Mouse (Mus musculus) mature B cell (primary cell): ENCODE measurements around the gene Agbl4.

Experiments used
- in situ Hi-C: fragments of 300-500 bp; cut with MboI; formaldehyde crosslinking; loops from 2 replicates; pipeline ENCODE4 v1.14.3; 2019

Gene Agbl4

GRCm38 (mm10) chr4:111280936-111281335 lies 883.5 kb downstream of the Agbl4 start:
- in situ Hi-C loops = no loop called here

DNA sequence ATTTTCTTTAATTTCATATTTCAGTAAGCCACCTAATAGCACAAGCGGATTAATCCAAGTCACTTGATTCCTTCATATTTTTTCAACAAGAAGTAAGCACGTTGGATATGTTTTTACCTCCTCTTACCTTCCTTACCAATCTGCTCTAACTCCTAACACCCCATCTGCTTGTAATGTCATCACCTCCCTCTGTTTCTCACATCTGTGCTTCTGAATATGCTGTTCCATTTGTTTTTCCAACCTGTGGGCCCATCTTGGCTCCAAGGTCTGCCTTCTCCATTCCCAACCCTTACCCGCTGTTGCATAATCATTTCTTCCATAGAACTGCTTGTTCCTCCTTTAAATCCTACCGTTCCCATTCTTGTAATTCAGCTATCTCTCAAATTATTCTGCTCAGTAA lies 884.4 kb downstream of the Agbl4 start:
- in situ Hi-C loops = no loop called here

GRCm38 (mm10) chr4:111284625-111285024 lies 887.2 kb downstream of the Agbl4 start:
- in situ Hi-C loops = no loop called here

- in situ Hi-C loops = no loop called here
Observed at GRCm38 (mm10) chr4:111294528-111295241, 897.2 kb downstream of the Agbl4 start.

- in situ Hi-C loops = no loop called here
Observed at GRCm38 (mm10) chr4:111306518-111306917, 909.1 kb downstream of the Agbl4 start.

- in situ Hi-C loops = no loop called here
Observed at GRCm38 (mm10) chr4:111307166-111307565, 909.7 kb downstream of the Agbl4 start.

GRCm38 (mm10) chr4:111307633-111308032 lies 910.2 kb downstream of the Agbl4 start:
- in situ Hi-C loops = no loop called here

- in situ Hi-C loops = no loop called here
Observed at GRCm38 (mm10) chr4:111308572-111309288, 911.3 kb downstream of the Agbl4 start.

DNA sequence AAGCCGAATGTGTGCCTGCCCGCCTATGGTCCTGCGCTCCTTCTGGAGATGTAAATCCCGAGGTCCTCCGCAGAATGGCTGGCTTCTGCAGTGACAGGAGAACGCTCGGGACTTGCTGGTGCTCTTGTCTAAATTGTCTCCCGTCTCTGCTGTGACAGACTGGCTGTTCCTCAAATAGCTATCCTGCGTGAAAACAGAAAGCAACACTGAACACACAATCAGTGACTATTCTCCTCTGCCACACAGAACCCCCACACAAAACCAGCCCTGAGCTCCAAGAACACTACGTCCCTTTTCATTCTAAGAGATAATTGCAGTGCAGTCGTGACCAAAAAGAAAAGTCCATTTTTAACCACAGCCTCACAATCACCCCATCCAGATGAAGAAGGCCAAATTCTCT lies 929.6 kb downstream of the Agbl4 start:
- in situ Hi-C loops = no loop called here

GRCm38 (mm10) chr4:111327760-111328373 lies 930.4 kb downstream of the Agbl4 start:
- in situ Hi-C loops = no loop called here

- in situ Hi-C loops = no loop called here
Observed at GRCm38 (mm10) chr4:111329501-111329900, 932.0 kb downstream of the Agbl4 start.

DNA sequence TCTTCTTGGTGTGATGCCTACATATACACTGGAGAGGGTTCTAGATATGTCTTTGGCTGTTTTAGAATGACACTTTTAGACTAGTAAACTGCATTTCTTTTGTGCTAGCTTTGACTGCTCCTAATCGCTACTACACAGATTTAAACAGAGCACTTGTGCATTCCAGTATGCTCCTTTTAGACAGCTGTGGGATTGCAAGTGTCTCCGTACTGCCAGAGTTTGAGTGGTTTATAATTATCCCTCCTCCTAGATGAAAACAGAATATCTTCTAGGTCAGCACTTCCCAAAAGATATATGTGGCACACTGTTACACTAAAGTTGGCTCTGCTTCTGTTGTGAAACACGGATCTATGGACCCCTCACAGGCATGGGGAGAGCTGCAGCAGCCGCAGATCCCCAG lies 935.4 kb downstream of the Agbl4 start:
- in situ Hi-C loops = no loop called here

DNA sequence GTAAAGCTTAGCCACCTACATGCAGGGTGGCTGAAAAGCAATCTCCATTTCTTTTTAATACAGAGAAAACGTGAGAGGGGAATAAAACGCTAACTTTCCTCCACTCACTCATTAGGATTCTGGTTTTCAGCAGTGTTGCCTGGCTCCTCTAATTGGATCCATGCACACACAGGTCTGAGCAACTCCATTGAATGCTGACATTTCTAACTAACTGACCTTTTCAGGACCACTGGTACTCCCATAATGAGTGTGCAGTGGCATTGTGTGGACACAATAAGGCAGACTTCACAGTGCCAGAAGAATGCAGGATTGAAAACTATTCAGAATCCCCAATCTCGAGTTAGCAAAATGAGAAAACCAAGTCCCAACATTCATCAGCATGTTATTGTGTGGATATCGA lies 952.5 kb downstream of the Agbl4 start:
- in situ Hi-C loops = no loop called here

GRCm38 (mm10) chr4:111350615-111351525 lies 953.4 kb downstream of the Agbl4 start:
- in situ Hi-C loops = no loop called here

- in situ Hi-C loops = no loop called here
Observed at GRCm38 (mm10) chr4:111356584-111357115, 959.2 kb downstream of the Agbl4 start.

- in situ Hi-C loops = no loop called here
Observed at GRCm38 (mm10) chr4:111357176-111357575, 959.7 kb downstream of the Agbl4 start.

DNA sequence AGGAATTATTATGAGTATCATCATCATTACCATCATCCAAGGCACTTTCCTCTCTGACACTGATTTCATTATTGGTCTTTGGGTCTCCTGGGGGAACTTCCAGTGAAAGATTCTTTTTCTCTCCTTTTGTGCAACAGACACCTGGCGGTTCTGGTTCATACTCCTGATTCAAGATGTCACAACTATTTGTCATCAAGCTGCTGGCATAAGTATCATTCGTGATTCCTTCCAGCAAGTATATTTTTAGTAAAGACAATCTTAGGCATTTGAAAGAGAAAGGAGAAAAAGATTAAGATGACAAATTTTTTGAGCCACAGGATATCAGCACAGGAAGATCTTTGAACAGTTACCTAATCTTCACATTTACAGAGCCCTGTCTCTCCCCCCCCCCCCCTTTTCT lies 966.7 kb downstream of the Agbl4 start:
- in situ Hi-C loops = no loop called here

GRCm38 (mm10) chr4:111367771-111368170 lies 970.3 kb downstream of the Agbl4 start:
- in situ Hi-C loops = no loop called here

DNA sequence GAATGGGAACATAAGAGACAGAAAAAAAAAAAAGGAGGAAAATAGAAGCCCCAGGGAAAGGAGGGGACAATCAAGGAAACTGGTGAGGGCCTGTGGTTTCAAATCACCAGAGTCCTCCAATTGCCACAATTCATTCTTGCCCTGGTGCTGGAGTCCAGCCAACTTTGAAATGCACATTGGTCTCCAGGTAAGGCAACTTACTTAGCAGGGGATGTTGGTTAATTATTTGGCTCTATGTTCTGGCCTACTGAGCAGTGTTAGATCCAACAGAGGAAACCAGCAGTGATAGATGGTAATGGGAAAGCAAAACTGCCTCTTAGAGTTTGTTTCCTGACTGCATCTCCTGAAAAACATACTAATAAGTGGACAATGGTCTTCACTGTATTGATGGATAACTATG lies 979.7 kb downstream of the Agbl4 start:
- in situ Hi-C loops = no loop called here

GRCm38 (mm10) chr4:111378071-111378470 lies 980.6 kb downstream of the Agbl4 start:
- in situ Hi-C loops = no loop called here

DNA sequence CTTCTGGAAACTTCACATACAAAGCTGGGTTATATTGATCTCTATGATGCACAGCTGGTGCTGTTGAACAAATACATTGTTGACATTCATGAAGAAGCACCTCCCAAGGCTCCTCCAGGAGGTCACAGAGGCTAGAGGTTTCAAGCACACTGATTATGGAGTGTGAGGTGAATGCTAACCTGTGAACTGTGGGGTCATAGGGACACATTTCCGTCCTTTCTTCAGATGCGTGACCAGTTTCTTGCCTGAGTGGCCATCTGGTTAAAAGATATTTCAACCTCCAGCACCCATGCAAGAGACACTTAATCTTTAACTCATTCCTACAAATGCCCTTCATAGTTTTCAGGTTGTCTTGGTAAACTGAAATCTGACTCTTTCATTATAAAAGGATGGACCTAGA lies 985.6 kb downstream of the Agbl4 start:
- in situ Hi-C loops = no loop called here

GRCm38 (mm10) chr4:111390736-111391135 lies 993.3 kb downstream of the Agbl4 start:
- in situ Hi-C loops = no loop called here
